Mouse (Mus musculus) hindbrain, embryonic 13.5 days (tissue): ENCODE measurements around the gene Vmn2r38. TPM values are rescaled to one million over a fixed set of nuclear protein-coding genes. Genes with fewer than 3 reads are reported as not detected.
"Not testable (repeated sequence)": the region's sequence is repeated elsewhere in the genome, so short reads cannot be mapped to it uniquely, and the experiment has no call there.

Experiments
- ATAC-seq: fragments of 200-750 bp; cut with Nextera tagmentation; 2 replicates; pipeline ENCODE4 v1.8.0; 2017; ENCODE audit warnings: moderate TSS enrichment; ENCODE audit not compliant: low FRiP score
- H3K27ac ChIP-seq: fragments of 300-500 bp; sonication (generic); 2 replicates; pipeline ENCODE4 v1.5.1; 2015; ENCODE audit warnings: inconsistent platforms, mild to moderate bottlenecking, moderate library complexity
- H3K27me3 ChIP-seq: fragments of 300-500 bp; sonication (generic); 2 replicates; pipeline ENCODE4 v1.6.1; 2015; ENCODE audit warnings: mild to moderate bottlenecking, inconsistent platforms
- H3K36me3 ChIP-seq: fragments of 300-500 bp; sonication (generic); 2 replicates; pipeline ENCODE4 v1.6.1; 2015; ENCODE audit warnings: mild to moderate bottlenecking, inconsistent platforms
- H3K4me1 ChIP-seq: fragments of 300-500 bp; sonication (generic); replicated peaks from 2 replicates; pipeline ENCODE4 v1.6.1; 2015; ENCODE audit warnings: inconsistent platforms
- H3K4me2 ChIP-seq: fragments of 300-500 bp; sonication (generic); 2 replicates; pipeline ENCODE4 v1.6.1; 2015; ENCODE audit warnings: inconsistent platforms, mild to moderate bottlenecking, moderate library complexity
- H3K4me3 ChIP-seq: fragments of 300-500 bp; sonication (generic); 2 replicates; pipeline ENCODE4 v1.5.1; 2015; ENCODE audit warnings: mild to moderate bottlenecking, inconsistent platforms
- H3K9ac ChIP-seq: fragments of 300-500 bp; sonication (generic); 2 replicates; pipeline ENCODE4 v1.6.1; 2015; ENCODE audit warnings: mild to moderate bottlenecking, inconsistent platforms
- H3K9me3 ChIP-seq: fragments of 300-500 bp; sonication (generic); 2 replicates; pipeline ENCODE4 v1.6.1; 2016; ENCODE audit warnings: inconsistent platforms
- WGBS: fragments of 180-500 bp; shearing (Covaris S2); methylation state at CpG from one replicate; pipeline ENCODE4 v1.1.7; 2015; 5-methylcytosine and 5-hydroxymethylcytosine counted together
- polyA plus RNA-seq: library from polyadenylated mRNA; unstranded; fragments of >200 nt; fragmentation: Nextera tagmentation; extraction: Ambion mirVana; gene quantifications from 2 replicates; pipeline ENCODE4 v1.2.1, GENCODE M21; 2015

Gene Vmn2r38
- polyA plus RNA-seq, result not detected in 2 replicates

DNA sequence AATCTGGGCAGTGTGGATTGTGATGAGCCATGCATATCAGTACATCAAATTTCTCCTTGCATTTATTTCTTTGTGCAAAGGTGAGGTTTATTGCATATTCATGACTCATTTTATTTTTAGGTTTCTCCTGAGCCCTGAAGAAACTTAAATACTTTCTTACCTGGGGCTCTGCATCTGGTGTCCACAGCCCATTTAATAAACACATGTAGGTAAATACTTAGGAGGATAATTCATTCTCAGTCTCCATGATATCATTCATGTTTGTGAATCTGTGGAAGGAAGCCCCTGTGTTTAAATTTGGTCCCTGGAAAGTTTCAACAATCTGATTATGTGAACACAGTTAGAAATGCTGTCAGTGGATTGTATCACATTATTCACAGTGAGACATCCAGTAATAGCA lies at the start of gene Vmn2r38:
TSS of gene Vmn2r38 (minus strand) at position 101 of the 400 bp plus-strand sequence.
- H3K27me3 ChIP-seq, H3K36me3 ChIP-seq, H3K4me2 ChIP-seq, H3K4me1 ChIP-seq, H3K9ac ChIP-seq, H3K27ac ChIP-seq, H3K9me3 ChIP-seq, H3K4me3 ChIP-seq, ATAC-seq: not testable (repeated sequence)

GRCm38 (mm10) chr7:9065353-9065752 lies 32.3 kb downstream of the Vmn2r38 start:
- H3K27ac ChIP-seq, H3K36me3 ChIP-seq, ATAC-seq, H3K4me2 ChIP-seq, H3K27me3 ChIP-seq, H3K4me1 ChIP-seq, H3K4me3 ChIP-seq, H3K9ac ChIP-seq, H3K9me3 ChIP-seq: not testable (repeated sequence)
- WGBS, result 80% methylated on average over 4 of the region's 4 CpGs

GRCm38 (mm10) chr7:9030698-9031097 lies 67.0 kb downstream of the Vmn2r38 start, which contains the start of gene Vmn2r39:
Vmn2r39 (minus strand) TSS chr7:9030798.
- not testable (repeated sequence) for H3K9me3 ChIP-seq, H3K9ac ChIP-seq, ATAC-seq, H3K36me3 ChIP-seq, H3K4me2 ChIP-seq, H3K4me1 ChIP-seq, H3K27ac ChIP-seq, H3K4me3 ChIP-seq, H3K27me3 ChIP-seq

Other genes with a start within 250 kb of the Vmn2r38 start
- not detected in 2 replicates for gene Vmn2r40, start 166.4 kb downstream of the Vmn2r38 start, polyA plus RNA-seq
- gene Vmn2r39, start 67.1 kb downstream of the Vmn2r38 start, polyA plus RNA-seq, result not detected in 2 replicates
- not detected in 2 replicates for gene Vmn2r37, start 125.8 kb upstream of the Vmn2r38 start, polyA plus RNA-seq